Mouse (Mus musculus) kidney, adult 2 months (tissue): ENCODE measurements around the gene Smarca4. TPM values are rescaled to one million over a fixed set of nuclear protein-coding genes. Genes with fewer than 3 reads are reported as not detected.

Source experiments
- DNase-seq: peaks from one replicate; pipeline ENCODE4 v3.0.0; 2021
- H3K27ac ChIP-seq: fragments of 200-500 bp; 2 replicates; pipeline ENCODE4 v1.5.1; 2012; ENCODE audit warnings: low read depth, low read length, control low read depth, inconsistent platforms; ENCODE audit not compliant: insufficient read depth
- H3K27me3 ChIP-seq: fragments of 200-500 bp; replicated peaks from 2 replicates; pipeline ENCODE4 v1.6.1; 2012; ENCODE audit warnings: mild to moderate bottlenecking, moderate library complexity, low read length, inconsistent platforms; ENCODE audit not compliant: control insufficient read depth, insufficient read depth
- H3K36me3 ChIP-seq: fragments of 200-500 bp; 2 replicates; pipeline ENCODE4 v1.6.1; 2012; ENCODE audit warnings: mild to moderate bottlenecking, moderate library complexity, low read length, inconsistent platforms; ENCODE audit not compliant: control insufficient read depth, insufficient read depth
- H3K4me1 ChIP-seq: fragments of 200-500 bp; 2 replicates; pipeline ENCODE4 v1.6.1; 2011; ENCODE audit warnings: low read length; ENCODE audit not compliant: control insufficient read depth, insufficient read depth
- H3K4me3 ChIP-seq: fragments of 200-500 bp; 2 replicates; pipeline ENCODE4 v1.5.1; 2011; ENCODE audit warnings: mild to moderate bottlenecking, low read depth, low read length, control low read depth; ENCODE audit not compliant: insufficient read depth
- CTCF ChIP-seq: fragments of 200-500 bp; conservative IDR thresholded peaks from 2 replicates; pipeline ENCODE4 v1.5.1; 2011; ENCODE audit warnings: low read depth, mild to moderate bottlenecking, control low read depth, low read length, moderate library complexity, mixed read lengths; ENCODE audit not compliant: insufficient read depth, insufficient read length
- POLR2A ChIP-seq: fragments of 200-500 bp; IDR thresholded peaks from one replicate; pipeline ENCODE4 v1.6.1; 2011; ENCODE audit warnings: low read depth, low read length, control low read depth
- WGBS: fragments of 180-500 bp; shearing (Covaris S2); methylation state at CpG from one replicate; pipeline ENCODE4 v1.1.7; 2018; 5-methylcytosine and 5-hydroxymethylcytosine counted together
- polyA plus RNA-seq: library from polyadenylated mRNA; depleted of rRNA; stranded (reverse); fragments of >200 nt; gene quantifications from 2 replicates; pipeline ENCODE4 v1.2.3, GENCODE M21; 2012

The Smarca4 gene
- polyA plus RNA-seq, 1 experiment: 24.9 TPM

DNA sequence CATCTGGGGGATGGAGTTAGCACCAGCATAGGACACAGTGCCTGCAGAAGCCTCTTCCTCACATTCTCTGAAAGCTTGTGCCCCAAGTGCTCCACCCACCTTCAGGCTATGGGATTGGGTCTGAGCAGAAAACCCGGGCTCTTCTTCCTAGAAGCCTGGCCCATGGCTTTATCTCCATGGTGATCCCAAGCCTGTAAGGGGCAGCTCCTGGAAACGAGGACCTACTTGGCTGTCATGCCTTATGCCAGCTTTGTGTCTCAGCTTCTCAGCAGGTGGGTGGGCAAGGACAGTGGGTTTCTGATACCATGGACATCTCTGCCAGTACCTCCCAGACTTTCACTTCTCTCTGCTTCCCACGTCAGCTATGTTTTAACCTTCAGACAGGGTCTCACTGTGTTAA, 37.7 kb upstream of the Smarca4 start:
- WGBS: 77% methylated on average over 3 of the region's 3 CpGs
- Histone ChIP-seq H3K27ac (no peak overlapping the region), H3K4me3 (no peak overlapping the region), H3K4me1 (no peaks in the 10 kb centered on the region), H3K27me3 (no peaks in the 10 kb centered on the region), H3K36me3 (no peaks in the 10 kb centered on the region; the same call in 1 of the 2 replicates)
- DNase-seq: no peak
- TF ChIP-seq POLR2A (no peak), CTCF (no peak)

DNA sequence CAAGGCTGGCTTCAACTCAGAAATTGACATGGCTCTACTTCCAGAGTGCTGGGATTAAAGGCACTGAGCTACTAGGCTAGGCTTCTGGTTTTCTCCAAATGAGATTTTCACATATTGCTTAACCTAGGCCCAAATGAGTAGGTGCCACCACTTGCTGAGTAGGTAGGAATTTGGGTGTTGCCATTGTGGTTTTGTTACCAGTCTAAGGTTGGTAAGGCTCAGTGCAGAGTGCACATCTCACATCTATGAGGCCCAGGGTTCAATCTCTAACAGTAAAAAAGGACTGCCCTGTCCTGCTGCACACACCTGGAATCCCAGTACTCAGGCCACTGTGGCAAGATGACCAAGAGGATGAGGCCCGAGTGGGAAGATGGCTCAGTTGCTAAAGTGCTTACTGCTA, 30.6 kb upstream of the Smarca4 start:
- 77% methylated on average over 1 of the region's 1 CpGs for WGBS
- no peak for DNase-seq
- H3K36me3 ChIP-seq: no peaks in the 10 kb centered on the region; the same call in 1 of the 2 replicates
- no peak overlapping the region for H3K4me3 ChIP-seq
- no peaks in the 10 kb centered on the region for H3K4me1 ChIP-seq
- no peaks in the 10 kb centered on the region for H3K27me3 ChIP-seq
- TF ChIP-seq CTCF: no peak
- TF ChIP-seq POLR2A: no peak
- H3K27ac ChIP-seq: no peak overlapping the region

DNA sequence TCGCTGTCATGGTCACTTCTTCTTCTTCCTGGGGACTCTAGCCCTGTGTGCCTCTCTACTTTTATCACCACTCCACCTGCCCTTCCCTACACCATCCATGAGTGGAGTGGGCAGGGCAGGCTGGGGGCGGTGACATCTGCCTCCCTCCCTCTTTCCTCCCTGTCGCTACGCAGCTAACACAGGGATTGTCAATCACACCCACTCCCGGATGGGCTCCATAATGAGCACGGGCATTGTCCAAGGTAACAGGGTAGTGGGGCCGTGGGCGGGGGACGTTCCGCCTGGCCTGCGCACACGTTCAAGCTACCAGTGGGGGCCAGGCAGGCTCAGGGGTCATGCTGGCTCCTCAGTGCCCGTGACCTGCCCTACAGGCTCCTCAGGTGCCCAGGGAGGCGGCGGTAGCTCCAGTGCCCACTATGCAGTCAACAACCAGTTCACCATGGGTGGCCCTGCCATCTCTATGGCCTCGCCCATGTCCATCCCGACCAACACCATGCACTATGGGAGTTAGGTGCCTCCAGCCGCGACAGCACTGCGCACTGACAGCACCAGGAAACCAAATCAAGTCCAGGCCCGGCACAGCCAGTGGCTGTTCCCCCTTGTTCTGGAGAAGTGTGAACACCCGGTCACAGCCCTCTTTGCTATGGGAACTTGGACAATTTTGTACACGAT, 28.2 kb upstream of the Smarca4 start:
- Histone ChIP-seq H3K4me3 (no peak overlapping the region), H3K27me3 (no peaks in the 10 kb centered on the region), H3K27ac (no peak overlapping the region), H3K36me3 (no peaks in the 10 kb centered on the region), H3K4me1 (peaks cover 3% of the 10 kb centered on the region; the same call in 1 of the 2 replicates)
- TF ChIP-seq POLR2A (no peak), CTCF (no peak)
- no peak for DNase-seq
- 80% methylated on average over 23 of the region's 23 CpGs for WGBS

DNA sequence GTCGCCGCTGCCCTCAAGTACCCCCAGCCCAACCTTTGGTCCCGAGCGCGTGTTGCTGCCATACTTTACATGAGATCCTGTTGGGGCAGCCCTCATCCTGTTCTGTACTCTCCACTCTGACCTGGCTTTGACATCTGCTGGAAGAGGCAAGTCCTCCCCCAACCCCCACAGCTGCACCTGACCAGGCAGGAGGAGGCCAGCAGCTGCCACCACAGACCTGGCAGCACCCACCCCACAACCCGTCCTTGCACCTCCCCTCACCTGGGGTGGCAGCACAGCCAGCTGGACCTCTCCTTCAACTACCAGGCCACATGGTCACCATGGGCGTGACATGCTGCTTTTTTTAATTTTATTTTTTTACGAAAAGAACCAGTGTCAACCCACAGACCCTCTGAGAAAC, 27.6 kb upstream of the Smarca4 start:
- 69% methylated on average over 8 of the region's 8 CpGs for WGBS
- H3K36me3 ChIP-seq: no peaks in the 10 kb centered on the region
- peaks cover 3% of the 10 kb centered on the region; the same call in 1 of the 2 replicates for H3K4me1 ChIP-seq
- TF ChIP-seq CTCF: no peak
- no peak for TF ChIP-seq POLR2A
- no peak overlapping the region for H3K27ac ChIP-seq
- no peaks in the 10 kb centered on the region for H3K27me3 ChIP-seq
- no peak overlapping the region for H3K4me3 ChIP-seq
- DNase-seq: peak; percentile 17

DNA sequence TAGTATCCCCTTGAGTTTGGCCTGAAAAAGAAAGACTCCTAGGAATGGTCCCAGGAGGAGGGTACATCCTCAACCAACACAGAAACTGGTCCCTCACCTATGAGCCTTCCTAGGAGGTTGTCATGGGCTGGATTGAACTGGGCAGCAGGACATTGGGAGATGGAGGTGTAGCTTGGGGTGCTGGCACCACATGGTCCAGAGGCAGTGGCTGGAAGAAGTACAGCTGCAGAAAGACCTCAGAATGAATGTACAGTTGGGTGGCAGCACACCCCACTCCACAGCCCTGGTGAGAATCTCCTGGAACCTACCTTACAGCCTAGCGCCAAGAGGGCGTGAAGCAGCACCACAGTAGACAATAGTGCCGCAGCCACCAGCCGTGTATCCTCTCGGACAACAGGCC, 26.4 kb upstream of the Smarca4 start:
- 88% methylated on average over 5 of the region's 5 CpGs for WGBS
- DNase-seq: no peak
- Histone ChIP-seq H3K27me3 (no peaks in the 10 kb centered on the region), H3K27ac (no peak overlapping the region), H3K4me3 (no peak overlapping the region), H3K36me3 (no peaks in the 10 kb centered on the region), H3K4me1 (peaks cover 6% of the 10 kb centered on the region; the same call in 1 of the 2 replicates)
- TF ChIP-seq CTCF (no peak), POLR2A (no peak)

DNA sequence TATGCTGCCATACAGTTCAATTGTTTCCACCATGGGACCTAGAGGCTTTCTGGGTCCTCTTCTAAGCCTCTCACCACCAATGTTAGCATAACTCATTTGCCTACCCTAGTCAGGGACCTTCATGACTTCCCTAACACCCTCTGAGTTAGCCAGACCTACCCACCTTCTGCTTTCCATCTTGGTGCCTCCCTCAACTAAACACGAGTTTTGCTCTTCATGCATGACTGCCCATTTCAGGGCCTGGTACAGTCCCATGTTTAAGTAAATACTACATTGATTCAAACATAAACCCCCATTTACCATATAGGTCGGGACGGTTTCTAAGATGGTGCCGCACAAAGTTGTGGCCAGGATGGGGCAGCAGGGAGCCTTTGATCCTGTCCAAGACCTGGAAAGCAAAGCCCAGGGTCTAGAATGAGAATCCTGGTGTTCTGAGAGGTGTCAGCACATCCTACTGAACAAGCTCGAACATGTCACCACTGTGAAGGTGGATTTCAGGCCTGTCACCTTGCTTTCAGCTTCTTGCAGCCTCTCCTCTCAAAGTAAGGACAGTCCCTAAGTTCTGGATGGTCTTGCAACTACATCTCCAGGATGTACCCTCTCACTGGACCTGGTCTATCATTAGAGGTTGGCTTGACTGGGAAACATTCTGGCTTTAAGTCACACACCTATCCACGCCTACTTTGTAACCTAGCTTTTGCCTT, 24.7 kb upstream of the Smarca4 start:
- Histone ChIP-seq H3K4me3 (no peak overlapping the region), H3K27me3 (no peaks in the 10 kb centered on the region), H3K36me3 (no peaks in the 10 kb centered on the region), H3K4me1 (peaks cover 6% of the 10 kb centered on the region; the same call in 1 of the 2 replicates), H3K27ac (no peak overlapping the region)
- TF ChIP-seq CTCF: no peak
- no peak for TF ChIP-seq POLR2A
- no peak for DNase-seq
- WGBS: 72% methylated on average over 6 of the region's 6 CpGs
